Mouse (Mus musculus): ENCODE data around the gene Sdr39u1. TPM values are rescaled to one million over a fixed set of nuclear protein-coding genes. Genes with fewer than 3 reads are reported as not detected.

Sdr39u1 gene
- 102 and 107 TPM in 2 replicates for polyA plus RNA-seq (2012; rRNA removed)

GRCm38 (mm10) chr14:55899701-55900413 lies at the start of gene Sdr39u1:
Sdr39u1 (minus strand) TSS chr14:55900293.

DNA sequence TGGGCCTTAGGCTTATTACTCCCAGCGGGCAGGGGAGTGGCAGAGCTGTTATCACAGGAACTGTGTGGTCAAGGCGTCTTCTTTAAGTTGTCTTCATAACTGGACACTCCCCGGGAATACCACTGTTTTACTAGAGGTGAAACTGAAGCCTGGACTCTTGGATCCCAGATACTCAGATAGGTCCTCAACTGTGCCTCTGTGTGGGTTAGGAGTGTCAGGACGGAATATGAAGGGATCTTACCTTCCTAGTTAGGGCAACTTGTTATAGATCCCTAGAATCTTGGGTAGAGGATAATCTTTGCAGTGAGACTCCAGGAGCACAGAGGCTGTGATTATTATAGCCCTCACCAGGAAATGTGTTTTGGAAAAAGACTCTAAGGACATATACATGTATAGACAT lies 44.5 kb upstream of the Sdr39u1 start, which contains the start of gene Cma1:
TSS of gene Cma1 (minus strand) at position 101 of the 400 bp plus-strand sequence.

DNA sequence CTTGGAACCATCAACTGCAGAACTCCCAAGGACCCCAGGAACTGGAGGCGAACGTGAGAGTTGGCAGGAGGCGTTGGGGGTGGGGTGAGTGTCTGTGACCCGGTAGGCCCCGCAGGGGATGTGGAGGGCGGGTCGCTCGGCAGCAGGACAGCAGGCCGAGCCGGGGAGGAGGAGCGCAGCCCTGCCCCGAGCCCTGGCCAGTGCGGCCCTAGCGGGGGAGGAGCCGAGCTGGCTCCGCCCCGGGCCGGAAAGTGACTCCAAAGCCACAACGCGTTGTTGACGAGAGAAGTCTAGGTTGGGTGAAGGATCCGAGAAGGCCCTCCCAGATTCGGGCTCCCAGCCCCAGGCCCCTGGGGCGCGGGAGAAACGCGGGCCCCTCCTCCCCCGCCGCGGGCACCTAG lies 15.4 kb downstream of the Sdr39u1 start, which contains the start of gene Khnyn:
TSS of gene Khnyn (plus strand) at position 235 of the 401 bp plus-strand sequence.

GRCm38 (mm10) chr14:55884166-55884565 lies 15.9 kb downstream of the Sdr39u1 start, which contains the start of gene Cbln3:
Cbln3 (minus strand) TSS chr14:55884392.

DNA sequence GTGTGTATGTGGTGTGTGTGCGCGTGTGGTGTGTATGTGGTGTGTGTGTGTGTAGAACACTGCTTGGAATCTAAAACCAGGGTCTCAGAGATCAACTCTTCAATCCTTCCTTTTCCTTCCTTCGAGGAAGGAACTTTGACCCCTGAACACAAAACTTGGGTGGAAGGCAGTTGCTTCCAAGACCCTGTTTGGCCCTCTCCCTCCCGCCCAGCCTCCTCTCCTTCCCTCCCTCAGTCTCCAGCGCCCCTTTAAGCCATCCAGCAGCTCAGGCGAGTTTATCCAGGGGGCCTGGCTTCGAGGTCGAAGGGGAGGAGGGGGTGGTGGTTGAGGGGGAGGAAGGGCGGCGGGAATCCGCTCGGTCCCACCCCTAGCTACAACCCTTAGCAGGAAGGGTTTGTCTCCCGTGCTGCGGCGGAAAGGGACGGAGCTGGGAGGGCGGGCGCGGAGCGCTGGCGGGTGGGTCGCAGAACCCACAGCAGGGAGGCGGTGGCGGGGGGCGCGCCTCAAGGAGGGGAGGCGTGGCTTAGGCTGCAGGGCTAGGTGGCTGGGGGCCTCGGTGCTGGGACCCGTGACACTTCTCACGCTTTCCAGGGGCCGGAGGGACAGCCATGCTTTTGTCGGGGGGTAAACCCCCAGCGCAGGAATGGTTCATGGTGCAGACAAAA lies 46.3 kb downstream of the Sdr39u1 start, which contains the start of gene Nynrin:
TSS of gene Nynrin (plus strand) at position 390 of the 665 bp plus-strand sequence.

Other genes with a start within 250 kb of the Sdr39u1 start
- gene Mdp1, start 239.8 kb downstream of the Sdr39u1 start, polyA plus RNA-seq (2012; rRNA removed): 52.9 and 57.0 TPM in 2 replicates
- 43.0 and 44.1 TPM in 2 replicates for gene Gmpr2, start 228.4 kb downstream of the Sdr39u1 start, polyA plus RNA-seq (2012; rRNA removed)
- gene Nedd8, start 228.2 kb downstream of the Sdr39u1 start, polyA plus RNA-seq (2012; rRNA removed): 461 and 488 TPM in 2 replicates
- 32.9 and 33.1 TPM in 2 replicates for gene Tinf2, start 218.5 kb downstream of the Sdr39u1 start, polyA plus RNA-seq (2012; rRNA removed)
- gene Tgm1, start 186.4 kb downstream of the Sdr39u1 start, polyA plus RNA-seq (2012; rRNA removed): 0.43 and 1.5 TPM in 2 replicates
- 57.1 and 61.9 TPM in 2 replicates for gene Rabggta, start 178.0 kb downstream of the Sdr39u1 start, polyA plus RNA-seq (2012; rRNA removed)
- 86.8 and 87.0 TPM in 2 replicates for gene Dhrs1, start 154.6 kb downstream of the Sdr39u1 start, polyA plus RNA-seq (2012; rRNA removed)
- 21.4 and 26.4 TPM in 2 replicates for gene Nop9, start 154.6 kb downstream of the Sdr39u1 start, polyA plus RNA-seq (2012; rRNA removed)
- gene Cideb, start 141.8 kb downstream of the Sdr39u1 start, polyA plus RNA-seq (2012; rRNA removed): 0.57 and 1.3 TPM in 2 replicates
- gene Ltb4r2, start 138.9 kb downstream of the Sdr39u1 start, polyA plus RNA-seq (2012; rRNA removed): 0.11 and 0.21 TPM in 2 replicates
- gene Ltb4r1, start 134.3 kb downstream of the Sdr39u1 start, polyA plus RNA-seq (2012; rRNA removed): 0.34 and 0.91 TPM in 2 replicates
- gene Adcy4, start 116.2 kb downstream of the Sdr39u1 start, polyA plus RNA-seq (2012; rRNA removed): 5.0 and 9.7 TPM in 2 replicates
- gene Ripk3, start 111.4 kb downstream of the Sdr39u1 start, polyA plus RNA-seq (2012; rRNA removed): 3.1 and 9.4 TPM in 2 replicates
- 29.1 and 48.1 TPM in 2 replicates for gene Nfatc4, start 77.1 kb downstream of the Sdr39u1 start, polyA plus RNA-seq (2012; rRNA removed)
- gene Nynrin, start 46.3 kb downstream of the Sdr39u1 start, polyA plus RNA-seq (2012; rRNA removed): 18.4 and 24.1 TPM in 2 replicates
- 0.45 and 0.53 TPM in 2 replicates for gene Cbln3, start 15.9 kb downstream of the Sdr39u1 start, polyA plus RNA-seq (2012; rRNA removed)
- 14.8 and 16.5 TPM in 2 replicates for gene Khnyn, start 15.3 kb downstream of the Sdr39u1 start, polyA plus RNA-seq (2012; rRNA removed)
- 1.4 and 5.1 TPM in 2 replicates for gene Cma1, start 44.4 kb upstream of the Sdr39u1 start, polyA plus RNA-seq (2012; rRNA removed)
- gene Cma2, start 50.7 kb upstream of the Sdr39u1 start, polyA plus RNA-seq (2012; rRNA removed): not detected in 2 replicates
- gene Mcpt1, start 117.7 kb upstream of the Sdr39u1 start, polyA plus RNA-seq (2012; rRNA removed): 0.08 TPM in 1 of 2 replicates, not detected in the other
- not detected in 2 replicates for gene Mcpt9, start 130.2 kb upstream of the Sdr39u1 start, polyA plus RNA-seq (2012; rRNA removed)
- gene Mcpt2, start 141.7 kb upstream of the Sdr39u1 start, polyA plus RNA-seq (2012; rRNA removed): 0.06 TPM in 1 of 2 replicates, not detected in the other
- gene Mcpt4, start 162.0 kb upstream of the Sdr39u1 start, polyA plus RNA-seq (2012; rRNA removed): 0.19 TPM in 1 of 2 replicates, not detected in the other
- 0.07 and 0.23 TPM in 2 replicates for gene Mcpt8, start 185.0 kb upstream of the Sdr39u1 start, polyA plus RNA-seq (2012; rRNA removed)
- gene Ctsg, start 202.3 kb upstream of the Sdr39u1 start, polyA plus RNA-seq (2012; rRNA removed): 0.22 and 0.29 TPM in 2 replicates
- not detected in 2 replicates for gene Gzme, start 220.3 kb upstream of the Sdr39u1 start, polyA plus RNA-seq (2012; rRNA removed)
- not detected in 2 replicates for gene Gzmd, start 232.3 kb upstream of the Sdr39u1 start, polyA plus RNA-seq (2012; rRNA removed)